Mouse (Mus musculus) layer of hippocampus, adult 9-10 months (tissue): ENCODE data around the gene Cacnb2.

Experiments
- DNase-seq: peaks from one replicate; pipeline ENCODE4 v3.0.0; 2022; ENCODE audit warnings: low spot score

Cacnb2 gene

GRCm38 (mm10) chr2:14988451-14988850, 385.6 kb downstream of the Cacnb2 start:
- DNase-seq: no peak

- DNase-seq: no peak
Observed at GRCm38 (mm10) chr2:14989350-14989749, 386.5 kb downstream of the Cacnb2 start.

GRCm38 (mm10) chr2:14992531-14992930, 389.6 kb downstream of the Cacnb2 start:
- DNase-seq: no peak

- no peak for DNase-seq
Observed at GRCm38 (mm10) chr2:14996036-14996435, 393.1 kb downstream of the Cacnb2 start.

- DNase-seq: no peak
Observed at GRCm38 (mm10) chr2:14997836-14998235, 394.9 kb downstream of the Cacnb2 start.

- no peak for DNase-seq
Observed at GRCm38 (mm10) chr2:15007531-15007930, 404.6 kb downstream of the Cacnb2 start.

- no peak for DNase-seq
Observed at GRCm38 (mm10) chr2:15008072-15008471, 405.2 kb downstream of the Cacnb2 start.

- DNase-seq: no peak
Observed at GRCm38 (mm10) chr2:15026817-15027216, 423.9 kb downstream of the Cacnb2 start.

GRCm38 (mm10) chr2:15027816-15028215, 424.9 kb downstream of the Cacnb2 start:
- no peak for DNase-seq
